Mouse (Mus musculus): ENCODE measurements at regions not wholly inside any gene's neighbourhood (a gene's known extent, or its start where the extent isn't known, plus 50 kb on each side); places are given as distances from the start of the nearest gene placed in this dataset.
"Not testable (repeated sequence)": the region's sequence is repeated elsewhere in the genome, so short reads cannot be mapped to it uniquely, and the experiment has no call there.

DNA sequence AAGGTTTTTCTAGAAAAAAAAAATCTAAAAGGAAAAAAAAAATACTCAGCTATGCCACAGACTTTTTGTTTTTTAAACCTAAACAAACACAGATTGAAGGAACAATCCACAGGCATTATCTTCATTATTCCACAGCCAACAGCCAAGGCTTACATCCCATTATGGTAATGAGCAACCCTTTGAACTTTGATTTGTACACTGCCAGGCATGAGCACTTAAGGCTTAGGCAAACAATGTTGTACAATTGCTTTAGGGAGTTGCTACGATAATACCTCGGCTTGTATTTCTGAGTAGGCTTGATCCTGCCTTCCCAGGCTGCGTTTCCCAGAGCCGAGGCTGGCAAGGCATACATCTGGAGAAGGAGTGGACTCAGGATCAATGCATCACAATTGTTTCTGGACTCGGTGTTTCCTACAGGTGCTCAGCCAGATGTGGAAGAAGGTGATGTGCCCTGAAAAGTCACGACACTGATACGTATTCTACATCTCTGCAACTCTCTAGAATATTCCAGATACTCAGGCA is 409.0 kb upstream of the Igfbp7 start:
- no peak for DNase-seq (ENCODE audit: low spot score in 2 of 2)

DNA sequence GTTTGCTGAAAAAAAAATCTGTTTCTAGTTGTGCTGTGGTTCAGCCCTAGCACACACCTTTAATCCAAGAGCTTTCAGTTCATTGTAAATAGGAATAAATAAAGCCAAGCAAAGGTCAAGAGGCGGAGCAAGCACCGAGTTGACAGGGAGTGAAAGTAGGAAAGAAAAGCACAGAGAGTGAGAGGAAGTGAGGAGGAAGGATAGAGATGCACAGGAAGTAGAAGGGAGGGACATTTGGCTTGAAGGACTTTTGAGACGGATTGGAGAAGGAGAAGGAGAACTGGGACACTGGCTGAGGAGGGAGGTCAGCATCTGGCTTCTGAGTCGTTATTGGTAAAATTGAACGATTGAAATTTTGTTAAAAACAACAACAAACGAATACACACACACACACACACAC is 402.0 kb upstream of the Igfbp7 start:
- no peak for DNase-seq (ENCODE audit: low spot score in 2 of 2)

DNA sequence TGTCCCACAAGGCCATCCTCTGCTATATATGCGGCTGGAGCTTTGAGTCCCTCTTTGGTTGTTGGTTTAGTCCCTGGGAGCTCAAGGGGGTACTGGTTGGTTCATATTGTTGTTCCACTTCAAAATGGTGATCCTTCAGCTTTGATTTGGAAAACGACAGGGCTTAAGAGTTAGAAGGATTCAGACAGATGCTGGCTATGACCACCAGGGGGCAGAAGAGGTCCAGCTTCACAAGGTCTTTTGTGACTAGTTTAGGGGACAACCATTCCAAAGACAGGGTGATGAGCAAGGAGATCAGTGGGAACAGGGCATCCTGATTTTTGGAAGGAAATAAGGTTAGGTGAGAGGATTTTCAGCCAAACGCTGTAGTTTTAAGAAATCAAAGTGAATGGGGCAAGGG is 399.9 kb upstream of the Igfbp7 start:
- peak in 1 of 2 experiments; percentile 45 for DNase-seq (ENCODE audit: low spot score in 2 of 2)

DNA sequence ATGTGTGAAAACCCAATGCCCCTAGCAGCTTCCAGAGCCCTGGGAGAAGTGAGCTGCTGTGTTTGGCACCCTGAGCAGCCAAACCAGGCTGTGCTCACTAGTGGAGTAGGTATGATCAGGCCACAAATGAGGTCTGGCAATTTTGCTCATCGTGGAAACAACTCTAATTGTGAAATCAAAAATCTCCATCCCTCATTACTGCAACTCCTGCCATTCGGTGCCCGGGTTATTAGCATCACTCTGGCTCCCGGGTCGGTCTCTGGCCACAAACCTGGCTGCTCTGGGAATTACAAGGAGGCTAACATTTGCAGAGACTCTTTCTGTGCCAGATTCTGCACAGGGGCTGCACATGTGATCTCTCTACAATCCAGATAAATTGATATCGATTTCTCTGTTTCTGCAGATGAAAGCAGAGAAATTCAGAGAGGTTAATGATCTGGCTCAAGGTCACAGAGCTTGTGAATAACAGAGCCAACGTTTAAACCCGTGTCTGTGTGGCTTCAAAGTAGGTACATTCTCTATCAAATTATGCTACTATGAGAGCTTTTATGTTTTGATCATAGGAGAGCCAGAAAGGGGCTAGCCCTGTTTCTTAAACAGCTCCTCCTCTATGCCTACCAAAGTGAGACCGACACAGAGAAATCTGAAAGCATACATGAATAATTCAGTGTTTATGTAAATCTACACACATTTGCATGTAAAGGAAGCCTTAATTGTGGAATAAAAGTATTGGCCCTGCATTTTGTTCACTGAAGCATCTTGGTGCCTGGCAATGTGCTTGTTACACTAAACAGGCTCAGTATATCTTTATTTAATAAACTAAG is 398.7 kb upstream of the Igfbp7 start:
- no peak for DNase-seq (ENCODE audit: low spot score in 2 of 2)

DNA sequence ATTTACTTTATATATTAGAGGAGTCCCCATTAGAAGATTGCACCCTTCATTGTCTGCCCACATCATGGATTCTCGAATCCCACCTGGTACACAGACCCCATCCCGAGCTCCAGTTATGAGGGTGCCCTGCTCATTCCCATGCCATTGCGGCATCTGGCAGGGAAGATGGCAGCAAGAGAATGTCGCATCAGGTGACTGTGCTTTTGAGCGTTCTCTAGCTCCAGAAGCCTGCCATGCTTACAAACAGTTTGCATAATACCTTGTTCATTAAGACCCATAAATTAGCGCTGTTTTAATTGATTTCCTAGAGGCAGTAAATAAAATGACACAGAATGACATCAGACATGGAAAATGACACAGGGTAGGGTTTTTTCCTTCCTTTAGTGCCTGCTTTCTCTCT is 398.0 kb upstream of the Igfbp7 start:
- no peak for DNase-seq (ENCODE audit: low spot score in 2 of 2)

DNA sequence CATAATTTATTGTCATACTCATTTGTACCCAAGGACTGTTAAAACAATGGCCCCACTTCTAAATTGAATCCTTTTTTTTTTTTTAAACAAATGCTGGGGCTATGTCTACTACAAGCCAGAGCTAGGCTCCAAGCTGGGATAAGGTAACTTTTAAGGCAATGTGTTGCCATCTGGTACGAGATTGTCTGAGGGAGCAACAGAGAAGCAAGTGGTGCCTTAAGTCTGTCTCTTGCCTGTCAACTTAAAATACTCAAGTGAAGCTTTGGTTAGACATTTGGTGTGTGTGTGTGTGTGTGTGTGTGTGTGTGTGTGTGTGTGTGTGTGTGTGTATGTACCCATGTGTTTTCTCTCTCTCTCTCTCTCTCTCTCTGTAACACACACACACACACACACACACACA is 397.5 kb upstream of the Igfbp7 start:
- no peak for DNase-seq (ENCODE audit: low spot score in 2 of 2)

DNA sequence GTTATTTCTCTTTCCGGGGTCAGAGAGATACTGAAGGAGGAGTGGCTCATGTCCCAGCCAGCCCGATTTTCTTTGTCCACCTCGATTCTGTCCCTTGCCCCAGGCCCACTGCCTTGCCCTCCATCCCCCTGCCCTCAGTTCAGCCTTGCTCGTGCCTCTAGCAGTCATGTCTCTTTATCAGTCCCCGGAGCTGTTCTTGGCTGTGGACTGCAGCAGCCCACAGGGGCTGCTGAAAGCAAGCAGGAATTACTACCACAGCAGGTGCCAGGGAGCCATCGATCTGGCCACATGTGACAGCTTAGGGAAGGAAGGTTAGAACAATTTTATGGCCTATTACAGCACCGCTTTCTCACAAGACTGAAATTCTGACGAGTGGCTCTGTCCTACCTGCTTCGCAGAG is 396.3 kb upstream of the Igfbp7 start:
- DNase-seq (ENCODE audit: low spot score in 2 of 2), result no peak

DNA sequence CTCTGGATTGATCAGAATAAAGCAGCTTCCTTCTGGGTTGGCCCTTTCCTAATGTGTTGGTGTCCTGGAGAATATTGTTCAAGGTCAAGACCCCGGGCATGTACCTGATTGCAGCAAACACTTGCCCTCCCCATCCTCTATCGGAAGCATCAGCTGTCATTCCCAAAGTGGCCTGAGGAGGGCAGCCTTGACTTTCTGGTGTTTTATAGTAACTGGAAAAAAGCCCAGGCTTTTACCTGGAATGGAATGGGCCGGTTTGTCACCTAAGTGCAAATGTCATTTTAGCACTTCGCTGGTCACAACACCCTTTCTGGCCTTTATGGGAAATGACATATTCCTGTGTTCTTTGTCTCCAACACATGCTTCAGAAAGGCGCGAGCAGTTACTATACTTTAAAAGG is 395.7 kb upstream of the Igfbp7 start:
- peak; percentile 20 to 21 for DNase-seq (ENCODE audit: low spot score in 2 of 2)

DNA sequence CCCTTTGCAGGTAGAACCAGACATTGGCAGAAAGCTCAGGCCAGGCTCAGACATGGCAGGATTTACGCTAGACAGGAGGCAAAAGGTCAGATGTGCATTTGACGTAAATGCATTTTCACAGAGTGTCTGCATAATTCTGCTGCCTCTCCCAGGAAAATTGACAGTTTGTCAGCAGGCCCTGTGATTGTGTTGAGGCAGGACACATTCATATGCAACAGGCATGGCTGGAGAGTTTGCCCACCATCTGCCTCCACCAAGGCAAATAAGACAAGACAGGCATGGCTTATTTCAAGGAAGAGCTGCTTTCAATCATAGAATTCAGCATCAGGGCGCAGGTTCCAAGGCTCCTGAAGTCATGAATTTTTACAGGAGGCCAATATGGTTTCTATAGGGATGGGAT is 389.1 kb upstream of the Igfbp7 start:
- no peak for DNase-seq (ENCODE audit: low spot score in 2 of 2)

DNA sequence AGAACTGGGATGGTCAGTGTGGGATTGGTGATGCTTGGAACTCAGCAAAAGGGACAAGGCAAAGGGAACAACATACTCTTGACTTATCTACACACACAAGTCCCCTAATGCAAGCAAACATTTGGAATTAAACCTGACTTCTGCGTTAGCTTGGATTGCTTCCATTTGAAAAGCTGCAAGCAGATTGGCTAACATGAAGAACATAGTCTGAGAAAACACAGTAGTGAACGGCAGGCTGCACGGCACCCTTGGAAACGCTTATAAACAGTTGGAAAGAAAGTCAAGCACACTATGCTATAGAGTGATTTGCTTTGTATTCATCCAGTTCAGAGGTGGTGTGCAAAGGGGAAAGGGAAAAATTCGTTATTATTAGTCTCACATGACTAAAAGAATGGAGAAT is 387.9 kb upstream of the Igfbp7 start:
- no peak for DNase-seq (ENCODE audit: low spot score in 2 of 2)

DNA sequence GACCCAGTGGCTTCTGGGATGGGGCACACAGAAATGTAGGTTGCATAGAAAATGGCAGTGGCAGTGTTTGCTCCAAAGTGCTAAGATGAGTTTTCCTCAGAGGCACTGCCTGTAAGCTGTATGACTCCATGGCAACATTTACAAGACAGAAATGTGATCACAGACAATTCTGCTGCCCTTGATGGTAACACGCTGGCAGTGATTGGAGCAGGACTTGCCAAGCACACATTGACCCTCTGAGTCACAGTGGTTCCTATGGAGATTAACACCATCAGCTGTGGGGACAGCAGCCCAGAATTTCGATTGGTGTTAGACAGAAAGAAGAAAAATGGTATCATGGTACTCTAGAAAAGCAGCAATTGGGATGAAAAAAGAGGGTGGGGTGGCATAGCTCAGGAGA is 376.1 kb upstream of the Igfbp7 start:
- DNase-seq (ENCODE audit: low spot score in 2 of 2), result no peak

DNA sequence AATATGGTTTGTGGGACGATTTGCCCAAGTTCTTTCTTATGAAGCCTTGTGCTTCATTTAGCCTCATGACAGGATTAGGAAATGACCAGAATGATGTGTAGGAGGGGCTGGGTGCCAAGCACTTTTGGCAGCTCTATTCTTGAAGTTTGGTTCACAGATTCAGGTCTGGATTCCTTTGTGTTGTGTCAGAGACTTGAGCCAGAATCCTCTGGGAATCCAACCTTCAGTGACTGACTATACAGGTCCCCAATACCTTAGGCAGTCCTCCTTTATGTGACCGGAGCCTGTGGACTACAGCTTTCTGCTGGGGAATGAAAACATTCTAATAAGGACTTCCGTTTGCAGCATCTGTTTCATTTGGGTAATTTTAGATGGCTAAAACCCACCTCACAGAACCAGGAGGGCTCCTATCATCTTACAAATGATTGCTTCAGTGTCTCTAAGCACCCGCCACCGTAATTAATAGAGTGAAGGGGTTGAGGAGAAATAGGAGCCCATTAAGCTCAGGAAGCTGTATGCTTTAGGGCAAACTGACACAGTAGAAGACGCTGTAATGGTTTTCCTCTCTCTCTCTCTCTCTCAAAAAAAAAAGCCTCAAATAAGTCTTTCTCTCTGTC is 354.7 kb upstream of the Igfbp7 start:
- DNase-seq (ENCODE audit: low spot score in 2 of 2), result peak in 1 of 2 experiments; percentile 2

DNA sequence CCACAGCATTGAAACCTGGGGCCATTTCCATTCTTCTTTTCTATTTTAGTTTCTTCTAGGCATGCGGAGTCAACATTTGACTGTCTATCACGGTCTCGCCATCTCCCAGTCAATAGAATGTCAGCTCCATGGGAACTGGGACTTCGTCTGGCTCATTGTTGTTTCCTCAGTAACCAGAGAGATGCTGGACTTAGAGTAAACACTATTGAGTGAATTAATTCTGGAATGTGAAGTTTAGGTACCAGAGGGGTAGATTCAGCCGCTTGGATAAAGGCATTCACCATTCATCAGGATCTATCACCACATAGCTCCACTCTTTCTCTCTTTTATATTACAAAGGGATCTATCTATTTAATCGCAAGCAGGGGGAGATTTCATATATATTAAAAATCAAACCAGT is 354.2 kb upstream of the Igfbp7 start:
- DNase-seq (ENCODE audit: low spot score in 2 of 2), result no peak

DNA sequence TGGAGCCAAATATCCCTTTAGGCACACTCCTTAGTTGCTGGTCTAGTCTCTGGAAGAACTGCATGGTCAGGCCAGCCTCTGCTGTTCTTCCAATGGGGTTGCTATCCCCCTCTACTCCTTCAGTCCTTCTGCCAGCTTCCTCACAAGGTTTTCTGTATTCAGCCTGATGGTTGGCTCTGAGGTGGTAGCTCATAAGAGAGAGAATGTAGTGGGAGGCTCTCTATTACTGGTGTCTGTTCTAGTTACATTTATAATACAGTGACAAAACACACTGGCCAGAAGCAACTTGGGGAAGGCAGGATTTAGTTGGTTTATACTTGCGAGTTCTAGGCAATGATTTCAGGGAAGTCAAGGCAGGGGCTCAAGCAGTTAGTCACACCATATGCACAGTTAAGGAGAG is 341.1 kb upstream of the Igfbp7 start:
- DNase-seq (ENCODE audit: low spot score in 2 of 2), result no peak

DNA sequence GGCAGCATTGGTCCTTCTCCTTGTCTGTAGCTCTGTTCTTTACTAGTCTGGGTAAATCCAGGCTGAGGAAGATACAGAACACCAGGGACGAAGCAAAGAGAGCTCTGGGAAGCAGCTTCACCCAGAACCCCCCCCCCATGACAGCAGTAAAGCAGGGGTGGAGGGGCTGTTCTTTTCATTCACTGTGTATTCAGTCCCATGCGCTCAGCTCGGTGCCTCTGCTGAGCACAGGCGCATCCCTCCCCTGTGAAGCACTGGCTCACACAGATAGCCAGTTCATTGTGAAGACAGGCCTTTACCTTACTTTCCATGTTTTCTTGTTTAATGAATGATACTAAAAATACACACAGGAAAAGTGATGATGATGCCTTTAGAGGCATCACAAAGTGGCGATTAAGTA is 338.8 kb upstream of the Igfbp7 start:
- DNase-seq (ENCODE audit: low spot score in 2 of 2), result no peak

DNA sequence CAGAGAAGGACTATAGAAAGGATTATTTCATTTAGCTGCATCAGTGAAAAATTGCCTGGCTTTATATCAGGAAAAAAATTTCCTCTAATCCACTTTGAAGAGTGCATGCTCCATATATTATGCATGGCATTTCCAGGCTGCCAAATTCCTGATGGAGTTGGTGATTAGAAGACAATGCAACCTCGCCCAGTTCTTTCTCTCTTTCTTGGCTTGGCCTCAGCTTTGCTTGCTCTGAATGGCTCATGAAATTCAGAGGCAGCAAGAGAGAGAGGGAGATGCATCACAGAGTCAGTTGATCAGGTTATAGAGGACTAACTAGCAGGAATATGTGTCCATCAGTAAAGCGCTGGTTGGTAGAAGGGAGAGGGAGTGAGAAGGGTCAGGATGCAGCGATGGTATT is 335.6 kb upstream of the Igfbp7 start:
- DNase-seq (ENCODE audit: low spot score in 2 of 2), result no peak

DNA sequence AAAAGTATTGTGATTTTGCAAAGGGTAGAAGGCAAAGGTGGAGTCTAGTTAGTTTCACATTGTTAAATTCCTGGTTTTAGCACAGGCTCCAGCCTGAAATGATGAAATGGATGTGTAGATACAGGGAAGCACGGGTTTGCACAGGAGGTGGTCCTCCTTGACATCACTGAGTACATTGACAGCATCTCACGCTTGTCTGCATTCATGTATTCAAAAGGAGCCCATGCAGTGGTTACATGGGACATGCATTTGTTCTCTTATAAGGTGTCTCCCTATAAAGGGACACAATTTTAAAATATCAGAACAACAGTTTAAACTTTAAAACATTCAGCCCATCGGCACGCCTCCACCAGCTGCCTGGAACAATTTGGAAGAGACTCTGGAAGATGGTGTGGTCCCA is 322.4 kb upstream of the Igfbp7 start:
- DNase-seq (ENCODE audit: low spot score in 2 of 2), result not testable (repeated sequence)

DNA sequence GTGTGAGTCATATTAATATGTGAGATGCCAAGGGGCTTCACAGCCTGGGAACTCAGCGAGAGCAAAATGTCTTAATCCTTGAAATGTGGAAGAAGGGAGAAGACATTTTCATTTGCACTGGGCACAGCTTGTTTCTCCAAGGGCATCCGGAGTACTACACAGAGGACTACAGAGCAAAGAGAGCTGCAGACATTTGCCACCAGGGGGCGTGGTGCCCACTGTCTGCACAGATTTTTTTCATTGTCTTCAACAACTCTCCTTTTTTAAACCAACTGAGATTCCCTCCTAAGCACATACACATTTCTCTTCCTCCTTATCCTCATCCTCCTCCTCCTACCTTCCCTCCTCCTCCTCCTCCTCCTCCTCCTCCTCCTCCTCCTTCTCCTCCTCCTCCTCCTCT is 273.8 kb upstream of the Igfbp7 start:
- no peak for DNase-seq (ENCODE audit: low spot score in 2 of 2)

DNA sequence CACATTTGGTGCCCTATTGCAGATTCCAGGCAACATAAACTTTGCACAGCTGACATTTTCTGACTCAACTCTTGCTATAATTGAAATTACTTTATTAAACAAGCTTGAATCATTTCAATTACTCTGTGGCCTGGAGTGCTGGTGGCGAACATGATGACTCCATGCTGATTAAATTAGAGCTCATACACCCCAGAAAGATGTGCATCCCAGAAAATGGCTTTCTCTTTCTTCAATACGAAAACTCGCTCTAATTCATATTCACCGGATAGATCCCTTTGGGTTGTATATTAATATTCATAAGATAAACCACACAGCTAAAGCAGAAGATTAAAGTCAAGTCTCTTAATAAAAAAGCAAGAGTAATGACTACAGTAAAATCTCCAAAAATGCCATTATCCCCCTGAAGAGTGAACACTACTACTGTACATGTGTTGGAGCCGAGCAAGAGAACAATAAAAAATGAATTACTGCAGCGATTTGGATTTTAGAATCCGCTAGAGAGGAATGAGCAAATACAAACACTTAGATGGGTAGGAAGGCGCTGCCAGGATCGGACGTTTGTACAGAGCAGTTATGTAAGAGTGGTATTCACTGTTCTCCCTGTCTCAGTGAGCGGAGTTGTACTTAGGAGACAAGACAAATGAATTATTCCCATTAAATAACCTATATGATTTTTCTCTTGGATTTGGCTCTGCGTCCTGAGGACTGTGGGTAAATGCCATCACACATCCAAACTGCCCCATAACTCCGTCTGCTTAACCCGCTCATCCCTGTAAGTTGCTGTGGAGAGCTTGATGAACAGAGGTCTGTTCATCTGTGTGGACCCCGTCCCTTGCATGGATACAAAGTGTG is 264.5 kb upstream of the Igfbp7 start:
- DNase-seq (ENCODE audit: low spot score in 2 of 2), result no peak

DNA sequence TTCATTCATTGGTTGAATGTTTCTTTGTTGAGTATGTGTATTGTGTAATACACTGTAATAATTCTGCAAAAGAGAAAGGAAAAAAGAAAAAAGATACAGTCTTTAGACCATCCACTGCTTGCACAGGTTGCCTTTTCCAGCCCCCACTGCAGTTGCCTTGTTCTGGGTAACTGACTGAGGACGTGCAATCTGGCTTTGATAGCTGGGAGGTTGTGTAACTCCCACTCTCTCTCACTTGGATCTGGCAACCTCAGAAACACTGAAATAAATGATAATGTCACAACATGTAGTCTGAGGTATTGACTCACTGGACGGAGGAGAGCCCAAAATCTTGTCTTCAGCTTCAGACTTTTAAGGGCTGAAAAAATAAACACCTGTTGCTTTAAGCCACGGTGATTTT is 255.3 kb upstream of the Igfbp7 start:
- DNase-seq (ENCODE audit: low spot score in 2 of 2), result peak in 1 of 2 experiments; percentile 2

DNA sequence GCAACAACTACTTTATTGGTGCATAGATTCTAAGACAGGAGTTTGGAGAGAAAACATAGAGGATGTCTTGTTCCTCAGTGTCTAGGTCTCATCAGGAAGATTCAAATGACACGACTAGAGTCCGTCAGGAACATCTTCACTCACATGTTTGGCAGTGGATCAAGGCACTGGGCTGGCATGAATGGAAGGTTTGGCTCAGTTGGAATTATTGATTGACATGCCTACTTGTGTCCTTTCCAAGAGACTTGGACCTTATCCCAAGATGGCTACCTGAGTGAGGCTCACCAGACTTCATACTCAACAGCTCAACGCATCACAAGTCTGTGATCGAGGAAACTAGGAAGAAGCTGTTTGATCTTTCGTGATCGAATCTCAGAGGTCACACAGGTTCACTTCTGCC is 251.2 kb upstream of the Igfbp7 start:
- no peak for DNase-seq (ENCODE audit: low spot score in 2 of 2)

DNA sequence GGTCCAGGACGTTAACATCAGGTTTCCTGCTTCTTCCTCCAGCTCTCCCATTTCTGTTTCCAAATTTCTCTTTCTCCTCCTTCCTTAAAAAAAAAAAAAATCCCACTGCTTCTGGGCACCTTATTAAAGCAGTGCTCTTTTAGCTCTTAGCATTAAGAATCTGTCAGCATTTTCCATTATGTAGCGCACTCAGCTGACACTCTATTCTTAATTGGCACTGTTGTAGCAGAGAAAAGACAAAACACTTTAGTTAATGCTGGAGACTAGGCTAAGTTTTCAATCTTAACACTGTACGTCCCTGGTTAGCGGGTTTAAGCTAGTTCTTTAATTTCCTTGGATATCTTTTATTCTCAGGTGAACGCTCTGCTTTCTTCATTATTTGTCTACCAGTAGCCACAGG is 236.8 kb upstream of the Igfbp7 start:
- DNase-seq (ENCODE audit: low spot score in 2 of 2), result no peak

All from urinary bladder, postnatal 36 days (tissue).